Mouse (Mus musculus) left cerebral cortex, postnatal 10 days (tissue): ENCODE data around the gene Tjp2. TPM values are rescaled to one million over a fixed set of nuclear protein-coding genes. Genes with fewer than 3 reads are reported as not detected.

ENCODE experiments used
- DNase-seq, 2 experiments: peaks; one replicate each; pipeline ENCODE4 v3.0.0; 2021 to 2022; ENCODE audit warnings: low spot score in 2 of 2, mixed read lengths in 1 of 2; ENCODE audit errors: extremely low spot score in 1 of 2
- intact Hi-C: fragments of 180-260 bp; cut with DNase I; formaldehyde crosslinking; loops from one replicate; pipeline ENCODE4 v1.15.1; 2025
- total RNA-seq, 2 experiments: library from RNA; stranded (reverse); gene quantifications; 2 replicates each; pipeline ENCODE4 v1.2.3; 2021

Tjp2 gene
- total RNA-seq = 10 to 100 TPM; 16.6 to 18.0 TPM

- intact Hi-C loops = loop anchor here (5.0 kb wide), 1 partner anchor 43 kb away; no protein-coding TSS in a partner anchor
- DNase-seq = peak in 1 of 2 experiments; percentile 85
Measured at GRCm38 (mm10) chr19:24224500-24225304, at the start of gene Tjp2. Gene Tjp2, minus strand, starts transcription at chr19:24225030.

GRCm38 (mm10) chr19:24274281-24274680, 49.5 kb upstream of the Tjp2 start:
- intact Hi-C loops = loop anchor here (5.0 kb wide), 1 partner anchor 92 kb away; no protein-coding TSS in a partner anchor

GRCm38 (mm10) chr19:24271746-24272426, 47.1 kb upstream of the Tjp2 start:
- DNase-seq = peak; percentile 67 to 88
- intact Hi-C loops = loop anchor here (5.0 kb wide), 1 partner anchor 90 kb away; no protein-coding TSS in a partner anchor

More at GRCm38 (mm10) chr19:24274281-24274680, 49.5 kb upstream of the Tjp2 start:
- no peak for DNase-seq

GRCm38 (mm10) chr19:24271326-24271725, 46.5 kb upstream of the Tjp2 start:
- intact Hi-C loops = loop anchor here (5.0 kb wide), 1 partner anchor 89 kb away; no protein-coding TSS in a partner anchor
- DNase-seq = no peak

DNA sequence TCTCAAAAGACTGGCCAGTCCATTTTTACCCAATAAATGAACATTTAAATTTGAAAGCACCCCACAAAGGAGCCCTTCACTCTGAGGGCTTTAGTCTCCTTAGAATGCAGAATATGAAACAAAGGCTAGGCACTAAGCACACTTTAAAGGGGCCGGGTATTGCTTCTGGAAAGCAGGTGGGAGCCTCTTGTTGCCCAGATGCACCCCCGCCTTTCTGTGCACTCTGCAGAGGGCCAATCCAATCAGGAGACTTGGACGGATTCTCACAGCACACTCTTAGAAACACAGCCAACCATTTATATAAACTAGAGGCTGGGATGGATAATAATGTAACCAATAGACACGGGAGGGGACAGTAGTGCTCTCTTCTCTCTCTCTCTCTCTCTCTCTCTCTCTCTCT, 43.7 kb upstream of the Tjp2 start:
- DNase-seq = no peak
- intact Hi-C loops = loop anchor here (5.0 to 10.0 kb wide), 2 partner anchors 41 to 114 kb away; partner anchors contain the start of gene Tjp2

- DNase-seq = no peak
- intact Hi-C loops = loop anchor here (5.0 to 10.0 kb wide), 2 partner anchors 39 to 111 kb away; partner anchors contain the start of gene Tjp2
Measured at GRCm38 (mm10) chr19:24266046-24266830, 41.4 kb upstream of the Tjp2 start.

DNA sequence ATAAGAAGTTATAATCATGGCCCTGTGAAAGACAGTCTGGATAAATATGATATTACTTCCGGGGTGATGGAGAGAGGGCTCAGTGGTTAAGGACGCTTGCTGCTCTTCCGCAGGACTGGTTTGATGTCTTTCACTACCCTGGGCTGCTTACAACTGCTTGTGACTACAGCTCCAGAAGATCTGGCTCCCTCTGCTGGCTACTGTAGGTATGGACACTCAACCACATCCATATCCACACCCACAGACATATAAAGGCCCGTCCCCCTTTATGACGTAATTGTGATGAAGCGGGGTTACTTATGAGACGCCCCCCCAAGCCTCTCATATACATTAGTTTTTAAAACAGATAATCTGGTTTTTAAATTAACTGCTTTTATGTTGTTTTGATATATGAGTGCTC, 40.2 kb upstream of the Tjp2 start:
- DNase-seq = peak; percentile 61 to 84
- intact Hi-C loops = loop anchor here (5.0 to 10.0 kb wide), 2 partner anchors 38 to 110 kb away; partner anchors contain the start of gene Tjp2

GRCm38 (mm10) chr19:24262736-24263135, 37.9 kb upstream of the Tjp2 start:
- intact Hi-C loops = loop anchor here (10.0 kb wide), 1 partner anchor 108 kb away; no protein-coding TSS in a partner anchor
- DNase-seq = no peak

GRCm38 (mm10) chr19:24259390-24260351, 34.8 kb upstream of the Tjp2 start:
- intact Hi-C loops = loop anchor here (10.0 kb wide), 1 partner anchor 105 kb away; no protein-coding TSS in a partner anchor
- DNase-seq = no peak

DNA sequence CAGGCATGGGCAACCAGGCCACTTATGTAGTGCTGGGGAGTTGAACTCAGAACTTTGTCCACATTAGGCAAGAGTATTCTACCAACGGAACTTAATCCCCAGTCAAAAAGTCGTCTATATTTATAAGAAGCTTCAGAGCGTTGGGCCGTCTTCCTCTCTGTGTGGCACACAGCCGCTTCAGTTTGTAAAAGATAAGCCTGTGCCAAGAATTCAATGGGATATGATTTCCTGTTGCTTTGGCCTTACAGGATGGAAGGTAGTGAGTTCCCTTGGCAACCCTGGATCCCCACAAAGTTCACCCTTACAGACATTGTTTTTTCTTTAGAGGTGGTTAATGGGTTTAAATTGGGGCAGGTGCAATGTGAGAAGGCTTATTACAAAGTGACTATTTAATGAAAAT, 33.5 kb upstream of the Tjp2 start:
- no peak for DNase-seq

DNA sequence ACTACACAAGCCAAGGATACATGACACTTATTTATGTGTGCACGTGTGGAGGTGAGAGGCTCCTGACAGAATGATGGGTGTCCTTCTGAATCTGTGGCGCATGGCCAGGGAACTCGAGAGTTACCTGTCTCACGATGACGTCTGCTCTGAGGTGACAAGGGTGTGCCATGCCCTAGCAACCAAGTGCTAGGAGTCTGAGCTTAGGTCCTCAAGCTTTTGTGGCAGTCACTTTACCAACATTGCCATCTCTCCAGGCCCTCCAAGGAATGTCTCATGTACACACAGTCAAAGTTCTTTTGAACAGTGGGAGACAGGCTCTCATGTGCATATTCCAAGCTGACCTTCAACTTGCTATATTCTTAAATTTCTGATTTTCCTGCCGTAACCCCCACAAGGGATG, 33.1 kb upstream of the Tjp2 start:
- intact Hi-C loops = no loop called here

More for the DNA sequence above, 33.5 kb upstream of the Tjp2 start:
- intact Hi-C loops = no loop called here

DNA sequence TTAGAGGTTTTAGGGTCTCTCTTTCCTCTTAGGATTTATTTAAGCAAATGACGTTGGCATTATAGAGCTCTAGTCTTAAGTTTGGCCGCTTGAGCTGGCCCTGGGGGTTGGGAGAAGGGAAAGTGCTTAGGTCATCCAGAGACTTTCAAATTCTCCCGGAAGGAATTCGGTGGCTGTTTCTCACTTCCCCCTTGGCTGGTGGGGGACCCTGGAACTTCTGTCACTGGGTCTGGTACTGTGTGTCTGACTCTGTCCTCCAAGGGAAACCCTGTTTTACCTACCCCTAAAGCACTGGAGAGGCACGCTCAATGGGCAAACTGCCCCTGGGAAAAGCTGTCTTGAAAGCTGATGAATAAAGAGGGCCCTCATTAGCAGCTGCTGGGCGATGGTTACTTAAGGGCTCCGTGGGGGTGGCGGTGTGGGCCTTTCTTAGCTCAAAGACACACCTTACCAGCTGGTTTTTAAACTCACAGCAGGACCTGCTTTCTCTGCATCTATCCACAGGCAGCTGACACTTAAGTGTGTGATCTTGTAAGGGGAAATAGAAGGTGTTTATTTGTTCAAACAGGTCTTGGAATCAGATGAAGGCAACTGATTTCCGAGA, 28.9 kb upstream of the Tjp2 start:
- DNase-seq = peak in 1 of 2 experiments; percentile 56

More for the DNA sequence above, 33.1 kb upstream of the Tjp2 start:
- DNase-seq = no peak

DNA sequence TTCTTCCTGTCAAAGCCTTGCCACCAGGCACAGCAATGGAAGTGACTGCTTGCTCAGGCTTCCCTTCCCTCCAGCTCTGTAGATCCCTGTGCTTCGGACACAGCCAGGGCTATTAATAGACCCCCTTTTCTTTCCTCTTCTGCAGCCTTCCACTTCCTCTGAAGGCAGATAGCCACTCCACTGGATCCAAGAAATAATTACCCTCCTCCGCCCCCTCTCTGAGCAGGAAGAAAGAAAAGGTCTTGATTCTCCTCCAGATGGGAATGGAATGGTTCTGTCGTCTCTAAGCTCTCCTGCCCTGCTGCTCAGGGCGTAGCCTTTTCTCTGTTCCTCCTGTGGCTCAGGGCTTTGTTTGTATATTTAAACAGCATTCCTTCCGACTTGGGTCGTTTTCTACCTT, 27.0 kb upstream of the Tjp2 start:
- peak in 1 of 2 experiments; percentile 38 for DNase-seq
- intact Hi-C loops = no loop called here

More for the DNA sequence above, 28.9 kb upstream of the Tjp2 start:
- intact Hi-C loops = no loop called here

- intact Hi-C loops = no loop called here
Measured at GRCm38 (mm10) chr19:24243340-24243739, 18.5 kb upstream of the Tjp2 start.

DNA sequence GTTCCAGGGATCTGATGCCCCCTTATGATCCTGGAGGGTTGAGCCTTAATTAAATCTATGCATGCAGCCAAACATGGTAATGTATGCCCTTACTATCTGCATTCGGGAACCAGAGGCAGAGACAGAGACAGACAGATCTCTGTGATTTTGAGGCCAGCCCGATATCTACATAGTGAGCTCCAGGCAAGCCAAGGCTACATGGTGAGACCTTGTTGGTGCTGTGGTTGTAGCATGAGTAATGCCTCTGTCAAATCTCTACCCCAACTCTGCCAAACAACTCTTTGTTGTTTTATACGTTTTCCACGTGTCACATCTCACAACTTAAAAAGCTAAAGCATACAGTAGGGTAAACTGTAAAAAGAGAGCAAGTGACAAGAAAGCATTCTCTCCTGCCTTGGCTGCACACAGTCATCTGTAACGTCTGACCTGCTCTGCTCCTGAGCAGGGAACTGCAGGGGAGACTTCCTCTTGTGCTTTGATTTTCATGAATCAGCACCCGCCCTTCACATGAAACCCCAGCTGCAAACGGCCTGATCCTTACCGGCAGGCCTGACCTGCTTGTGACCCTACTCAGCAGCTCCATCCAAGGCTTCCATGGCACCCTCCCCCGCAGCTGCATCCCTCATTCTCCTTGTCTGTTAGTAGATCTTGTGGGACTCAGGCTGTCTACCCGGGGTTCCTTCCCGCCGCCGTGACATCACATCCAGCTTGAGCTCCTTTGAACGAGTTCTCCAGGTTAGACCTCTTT, 17.1 kb upstream of the Tjp2 start:
- peak in 1 of 2 experiments; percentile 64 for DNase-seq
- intact Hi-C loops = no loop called here

More at GRCm38 (mm10) chr19:24243340-24243739, 18.5 kb upstream of the Tjp2 start:
- DNase-seq = no peak

DNA sequence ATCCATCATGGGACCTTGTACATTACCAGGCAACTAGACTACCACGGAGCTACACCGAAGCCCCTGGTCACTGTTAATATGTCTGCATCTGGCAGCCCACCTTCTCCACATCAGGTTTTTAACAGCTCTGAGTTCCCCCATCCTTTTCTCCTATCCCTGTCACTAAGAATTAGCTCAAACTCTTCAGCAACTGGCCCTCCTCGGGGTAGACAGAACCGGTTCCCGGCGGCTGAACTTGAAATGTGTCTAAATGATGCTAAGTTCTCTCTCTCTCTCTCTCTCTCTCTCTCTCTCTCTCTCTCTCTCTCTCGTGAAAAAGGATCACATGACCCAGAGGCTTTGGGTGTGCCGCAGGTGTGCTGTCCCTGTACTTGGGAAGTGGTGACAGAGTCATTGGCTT, 16.4 kb upstream of the Tjp2 start:
- no peak for DNase-seq
- intact Hi-C loops = no loop called here
